Mouse (Mus musculus) spleen, postnatal 0 days (tissue): ENCODE measurements around the gene Aspn. TPM values are rescaled to one million over a fixed set of nuclear protein-coding genes. Genes with fewer than 3 reads are reported as not detected.

ENCODE experiments used
- polyA plus RNA-seq: library from polyadenylated mRNA; unstranded; fragments of >200 nt; fragmentation: Nextera tagmentation; extraction: Ambion mirVana; gene quantifications from 2 replicates; pipeline ENCODE4 v1.2.1, GENCODE M21; 2015

The Aspn gene
- polyA plus RNA-seq: 7.1 and 8.6 TPM in 2 replicates

GRCm38 (mm10) chr13:49544279-49544678 is at the start of gene Aspn:
Aspn (plus strand) TSS chr13:49544443.

GRCm38 (mm10) chr13:49504510-49504909 is 39.7 kb upstream of the Aspn start, which contains the start of gene Ecm2:
Ecm2 (plus strand) TSS chr13:49504810.

GRCm38 (mm10) chr13:49581541-49582530 is 37.6 kb downstream of the Aspn start, which contains the start of gene Omd:
Omd (plus strand) TSS chr13:49582462.

GRCm38 (mm10) chr13:49607714-49608113 is 63.5 kb downstream of the Aspn start, which contains the start of gene Ogn:
Ogn (plus strand) TSS chr13:49608046.

Other genes with a start within 250 kb of the Aspn start
- 1.6 and 2.0 TPM in 2 replicates for gene Fgd3, start 224.1 kb upstream of the Aspn start, polyA plus RNA-seq
- 10.2 and 12.0 TPM in 2 replicates for gene Bicd2, start 202.9 kb upstream of the Aspn start, polyA plus RNA-seq
- gene Ippk, start 123.2 kb upstream of the Aspn start, polyA plus RNA-seq: 6.1 and 7.4 TPM in 2 replicates
- 2.3 TPM in 2 replicates for gene Tes3-ps, start 51.1 kb upstream of the Aspn start, polyA plus RNA-seq
- 0.79 and 1.2 TPM in 2 replicates for gene Ecm2, start 39.6 kb upstream of the Aspn start, polyA plus RNA-seq
- gene Omd, start 38.0 kb downstream of the Aspn start, polyA plus RNA-seq: 1.5 and 2.8 TPM in 2 replicates
- 14.5 and 18.4 TPM in 2 replicates for gene Ogn, start 63.6 kb downstream of the Aspn start, polyA plus RNA-seq
- 38.4 and 45.4 TPM in 2 replicates for gene Cenpp, start 108.3 kb downstream of the Aspn start, polyA plus RNA-seq
- gene Nol8, start 108.6 kb downstream of the Aspn start, polyA plus RNA-seq: 13.4 and 14.1 TPM in 2 replicates
- gene Iars, start 137.7 kb downstream of the Aspn start, polyA plus RNA-seq: 22.5 and 23.5 TPM in 2 replicates